Mouse (Mus musculus) embryonic fibroblast, embryonic 13.5 days (primary cell): Measurements from ENCODE around the gene Clec3b.

ENCODE experiments used
- CTCF ChIP-seq: IDR thresholded peaks from 2 replicates; pipeline ENCODE4 v1.5.1; 2011; ENCODE audit warnings: mild to moderate bottlenecking, control low read depth, low read length, moderate library complexity, borderline replicate concordance; ENCODE audit not compliant: insufficient read depth
- POLR2A ChIP-seq: IDR thresholded peaks from 2 replicates; pipeline ENCODE4 v1.6.1; 2011; ENCODE audit warnings: low read depth, mild to moderate bottlenecking, control low read depth, low read length, moderate library complexity

DNA sequence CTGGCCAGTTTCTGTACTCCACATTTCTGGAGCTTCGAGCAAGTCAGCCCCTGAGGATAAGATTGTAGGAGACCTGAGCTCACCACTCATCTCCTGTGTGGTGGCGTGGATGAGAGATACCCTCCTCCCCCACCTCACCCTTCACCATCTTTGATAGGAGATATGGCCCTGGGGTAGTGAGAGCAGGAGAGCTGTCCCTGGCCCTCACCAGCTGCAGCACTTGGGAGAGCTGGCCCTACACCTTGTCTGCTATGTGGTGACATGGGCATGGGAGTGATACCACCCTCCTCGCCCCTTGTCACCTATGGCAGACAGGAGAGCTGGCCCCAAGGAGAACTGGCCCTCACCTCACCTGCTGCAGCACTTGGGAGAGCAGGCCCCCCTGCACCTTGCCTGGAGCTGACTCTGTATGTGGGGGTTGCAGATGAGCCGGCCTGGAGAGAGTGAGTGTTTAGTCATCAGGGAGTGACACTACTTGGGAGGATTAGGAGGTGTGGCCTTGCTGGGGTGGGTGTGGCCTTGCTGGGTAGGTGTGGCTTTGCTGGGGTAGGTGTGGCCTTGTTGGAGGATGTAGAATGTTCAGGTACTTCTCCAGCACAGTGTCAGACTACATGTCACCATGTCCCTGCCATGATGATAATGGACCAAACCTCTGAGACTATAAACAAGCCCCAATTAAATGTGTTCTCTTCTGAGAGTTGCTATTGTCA lies 12.4 kb downstream of the Clec3b start:
- TF ChIP-seq POLR2A (no peak), CTCF (no peak)
